Mouse (Mus musculus): ENCODE measurements around the gene Ubl3.

Gene Ubl3

DNA sequence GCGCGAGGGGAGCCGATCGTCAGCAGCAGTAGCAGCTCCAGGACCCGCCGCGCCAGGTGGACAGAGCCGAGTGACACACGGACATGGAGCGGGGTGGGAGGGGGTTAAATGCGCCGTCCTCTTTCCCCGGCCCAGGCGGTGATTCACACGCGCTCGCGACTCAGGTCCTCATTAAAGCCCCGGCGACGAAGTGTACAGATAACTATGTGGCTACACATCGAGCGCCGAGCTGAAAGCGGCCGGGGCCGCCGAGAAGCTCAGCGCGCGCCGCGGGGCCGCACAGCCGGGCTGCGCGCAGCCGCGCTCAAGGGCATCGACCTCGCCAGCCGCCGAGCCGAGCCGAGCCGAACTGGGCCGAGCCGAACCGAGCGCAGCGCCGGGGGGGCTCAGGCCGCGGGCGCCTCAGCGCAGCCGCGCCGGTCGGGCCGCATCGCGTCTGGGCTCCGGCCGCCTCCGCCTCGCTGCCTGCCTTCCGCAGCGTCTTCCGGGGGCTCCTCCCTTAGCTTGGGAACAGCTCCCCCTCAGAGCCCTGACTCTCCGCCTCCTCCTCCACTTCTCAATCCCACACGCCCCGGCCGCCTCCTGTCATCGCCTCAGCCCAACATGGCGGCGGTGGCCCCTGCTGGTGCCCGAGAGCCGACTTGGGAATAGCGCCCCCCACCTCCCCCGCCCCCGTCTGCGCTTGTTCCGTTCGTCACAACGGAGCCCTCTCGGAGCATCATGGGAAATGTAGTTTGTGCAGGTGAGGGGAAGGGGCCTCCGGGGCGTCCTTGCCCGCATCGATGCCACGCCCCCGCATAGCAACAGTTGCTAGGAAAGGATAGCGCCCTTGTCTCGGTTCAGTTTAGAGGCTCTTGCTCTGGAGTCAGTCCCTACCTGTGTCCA lies at the start of gene Ubl3:
Gene Ubl3, minus strand, starts transcription at position 603 of the 885 bp plus-strand sequence.
- peak; percentile 94 for DNase-seq

DNA sequence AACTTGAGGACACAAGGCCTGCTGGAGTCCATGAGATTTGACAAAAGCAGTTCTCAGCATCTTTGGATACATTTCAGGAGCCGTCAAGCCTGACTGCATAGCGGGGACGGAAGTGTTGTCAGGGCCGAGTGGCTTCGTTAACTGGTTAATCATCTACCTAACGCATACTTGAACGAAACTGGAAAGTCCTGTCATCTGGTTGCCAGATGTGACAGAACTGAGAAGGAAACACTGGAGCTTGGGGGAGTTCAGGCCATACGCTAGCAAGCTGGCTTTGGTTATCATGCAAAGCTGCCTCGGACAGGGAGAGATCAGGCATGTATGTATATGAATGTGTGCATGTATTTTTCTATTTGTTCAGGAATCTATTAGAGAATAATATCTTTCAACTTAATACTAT lies 45.8 kb upstream of the Ubl3 start:
- no peak for DNase-seq

DNA sequence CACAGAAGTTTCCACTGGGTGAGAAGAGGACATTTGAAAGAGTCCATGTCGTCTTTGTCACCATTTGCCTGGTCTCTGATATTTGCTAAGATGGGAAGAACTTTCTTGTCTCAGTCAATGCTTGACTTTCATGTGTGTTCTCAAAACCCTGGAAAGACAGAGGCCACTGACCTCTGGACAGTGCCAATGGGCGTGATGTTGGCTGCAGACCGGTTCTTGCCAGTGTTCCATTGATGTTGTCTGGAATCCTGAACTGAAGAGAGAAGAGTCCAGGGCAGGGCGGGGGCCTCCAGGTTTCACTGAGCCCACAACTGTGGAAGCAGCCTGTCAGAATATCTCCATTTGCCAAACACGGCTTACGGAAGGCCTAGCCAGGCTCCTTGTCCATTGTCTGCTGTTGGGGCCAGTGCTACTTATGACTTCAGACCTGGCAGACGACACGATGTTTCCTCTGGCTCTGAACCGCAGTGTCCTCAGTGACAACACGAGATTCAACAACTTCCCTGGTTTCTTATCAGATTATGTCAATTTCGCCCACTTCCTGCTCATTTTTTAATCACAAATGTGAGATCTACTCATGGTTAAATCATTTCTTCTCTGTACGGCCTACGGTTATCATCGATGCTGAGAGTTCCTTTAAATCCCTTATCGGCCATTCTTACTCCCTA lies 43.6 kb upstream of the Ubl3 start:
- DNase-seq: no peak

GRCm38 (mm10) chr5:148595459-148595751 lies 42.8 kb upstream of the Ubl3 start:
- DNase-seq: no peak

DNA sequence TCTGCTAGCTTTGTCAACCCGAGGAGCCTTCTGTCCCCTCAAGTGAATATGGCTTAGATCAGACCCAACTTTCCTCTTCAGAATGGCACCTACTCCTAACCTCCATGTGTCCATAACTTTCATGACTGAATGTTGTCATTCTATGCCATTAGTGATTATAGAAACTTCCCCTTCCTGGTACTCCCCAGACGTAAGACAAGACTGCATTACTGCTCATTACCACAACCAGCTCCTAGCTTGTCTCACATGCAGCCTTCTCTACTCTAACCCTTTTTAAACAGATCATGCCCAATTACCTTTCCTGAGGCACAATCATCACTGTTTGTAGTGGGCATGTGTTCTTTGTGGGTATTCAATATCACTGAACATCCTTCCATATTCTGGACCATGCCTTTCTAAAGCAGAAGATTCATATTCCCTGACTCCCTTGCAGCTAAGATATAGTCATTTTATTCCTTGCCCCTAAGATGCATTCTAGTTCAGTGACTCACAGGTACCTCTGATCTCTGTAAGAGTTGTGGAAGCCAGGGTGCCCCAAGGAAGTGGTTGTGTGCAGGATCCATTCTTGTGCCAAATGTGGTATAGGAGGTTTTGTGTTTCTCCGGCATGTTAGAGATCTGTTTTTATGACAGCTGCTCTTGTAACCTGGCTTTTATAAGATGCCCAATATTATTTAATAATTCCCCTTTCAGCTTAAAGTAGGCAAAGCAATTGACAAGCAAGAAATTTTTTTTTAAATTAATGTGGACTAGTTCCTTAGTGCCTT lies 42.3 kb upstream of the Ubl3 start:
- no peak for DNase-seq

DNA sequence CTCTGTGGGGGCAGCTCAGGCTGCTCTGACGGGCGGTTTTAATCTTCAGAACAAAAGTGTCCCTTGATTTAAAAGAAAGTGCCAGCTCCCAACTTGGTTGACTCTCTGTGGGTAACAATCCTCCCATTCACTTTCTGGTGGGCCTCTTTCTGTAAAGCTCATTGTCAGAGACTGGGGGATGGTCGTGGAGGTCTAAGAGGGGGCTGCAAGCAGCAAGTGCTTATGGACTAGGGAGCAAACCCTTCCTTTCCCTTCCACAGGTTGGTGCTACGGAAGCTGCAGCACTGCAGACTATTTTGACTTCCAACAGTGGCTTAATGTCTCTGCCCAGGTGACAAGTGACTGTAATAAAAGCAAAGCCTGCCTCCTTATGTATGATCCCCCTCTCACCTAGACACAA lies 41.0 kb upstream of the Ubl3 start:
- DNase-seq: no peak

DNA sequence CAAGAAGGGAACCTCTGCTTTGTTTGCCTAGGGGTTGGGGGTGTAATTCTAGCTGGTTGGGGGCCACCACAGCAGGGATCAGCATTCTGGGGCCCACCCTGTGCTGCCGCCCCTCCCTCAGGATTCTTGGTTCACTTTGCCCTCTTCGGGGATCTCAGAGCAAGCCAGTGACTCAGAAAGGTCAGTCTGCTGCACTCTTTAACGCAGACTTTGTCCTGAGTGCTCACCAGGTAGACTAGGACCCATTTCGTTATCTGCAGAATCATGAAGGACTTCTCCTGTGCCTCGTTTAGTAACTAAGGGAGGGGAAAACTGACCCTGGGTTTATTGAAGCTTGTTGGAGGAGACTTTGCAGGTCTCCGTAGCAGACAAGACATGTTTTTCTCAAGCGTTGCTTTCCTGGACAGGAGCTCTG lies 38.9 kb upstream of the Ubl3 start:
- DNase-seq: no peak

DNA sequence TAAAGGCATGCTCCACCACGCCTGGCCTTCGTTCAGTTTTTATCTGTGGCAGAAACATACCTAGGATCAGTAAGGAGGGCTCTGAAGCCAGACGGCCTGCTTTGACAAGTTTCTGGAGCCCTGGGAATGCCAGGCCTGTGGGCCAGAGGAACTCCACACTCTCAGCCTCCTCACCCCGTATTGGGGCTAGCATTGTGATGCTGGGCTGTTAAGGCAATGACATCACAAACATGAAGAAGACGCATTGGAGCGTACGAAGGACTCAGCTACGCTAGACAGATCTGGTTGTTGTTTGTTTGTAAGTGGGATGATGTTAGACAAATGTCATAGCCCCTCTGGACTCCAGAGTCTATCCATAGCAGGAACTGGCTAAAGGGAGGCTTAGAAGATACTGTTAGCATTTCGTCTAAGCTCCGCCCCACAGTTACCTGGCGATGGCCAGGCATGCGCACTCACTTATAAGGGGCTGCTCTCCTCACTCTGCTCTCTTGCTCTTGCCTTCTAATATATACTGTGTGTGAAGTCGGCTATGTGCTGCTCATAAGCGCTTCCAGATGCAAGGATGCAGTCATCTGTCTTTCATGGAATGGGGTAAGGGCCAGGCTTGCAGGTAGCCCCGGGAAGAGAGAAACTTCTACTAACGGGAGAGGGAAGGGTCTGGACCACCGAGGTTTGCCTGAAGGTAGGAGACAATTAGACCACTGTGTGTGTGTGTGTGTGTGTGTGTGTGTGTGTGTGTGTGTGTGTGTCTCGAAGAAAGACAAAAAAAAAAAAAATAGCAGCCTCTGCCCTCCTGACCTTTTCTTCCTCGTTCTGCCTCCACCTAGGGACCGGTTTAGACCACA lies 38.2 kb upstream of the Ubl3 start:
- DNase-seq: no peak

- DNase-seq: no peak
Observed at GRCm38 (mm10) chr5:148588987-148589386, 36.4 kb upstream of the Ubl3 start.

DNA sequence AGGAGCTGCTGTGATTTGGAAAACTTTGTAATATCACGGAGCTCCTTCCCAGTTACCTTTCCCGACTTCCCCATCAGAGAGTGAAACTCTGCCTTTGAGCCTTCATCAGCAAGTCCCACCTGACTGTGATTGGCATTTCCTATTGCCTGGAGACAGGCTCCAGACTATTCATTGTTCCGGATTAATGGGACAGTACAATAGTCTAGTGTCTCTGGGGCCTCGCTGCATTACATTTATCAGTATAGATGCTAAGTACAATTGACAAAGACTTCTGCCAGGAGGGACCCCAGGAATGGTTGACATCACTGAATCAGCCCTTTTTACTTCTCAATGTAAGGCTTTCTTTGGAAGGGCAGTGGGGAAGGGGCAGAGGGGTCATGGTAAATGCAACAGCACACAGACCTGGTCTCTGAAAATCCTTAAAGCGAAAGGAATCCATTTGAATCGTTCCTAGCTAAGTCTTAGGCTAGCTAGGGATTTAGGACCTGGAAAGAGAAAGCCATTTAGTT lies 35.6 kb upstream of the Ubl3 start:
- DNase-seq: no peak

DNA sequence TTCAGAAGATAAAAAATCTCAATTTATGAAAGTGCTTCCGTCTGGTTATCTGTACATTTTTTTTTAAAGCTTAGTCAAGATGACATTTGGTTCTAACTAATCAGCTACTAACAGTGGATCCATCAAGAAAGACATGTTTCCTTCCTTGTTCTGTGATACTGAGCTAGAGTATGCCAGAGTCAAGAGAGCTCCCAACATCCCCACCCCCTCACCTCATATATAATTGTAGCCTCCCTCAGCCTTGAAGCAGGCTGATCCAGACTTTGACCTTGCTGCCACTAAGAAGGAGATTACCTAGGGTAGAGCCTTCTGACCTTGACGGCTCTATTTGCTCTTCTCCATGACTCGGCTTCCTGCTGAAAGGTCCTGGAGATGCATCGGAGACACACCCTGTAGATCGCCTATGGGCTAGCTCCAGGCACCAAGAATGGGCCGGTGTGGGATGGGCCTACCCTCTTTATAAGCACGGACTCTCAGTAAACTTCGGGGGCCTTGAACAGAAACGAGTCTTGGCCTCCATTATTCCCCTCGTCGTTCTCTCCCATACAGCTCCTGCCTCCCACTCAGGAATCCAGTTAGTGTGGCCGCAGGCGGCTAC lies 27.9 kb upstream of the Ubl3 start:
- no peak for DNase-seq

DNA sequence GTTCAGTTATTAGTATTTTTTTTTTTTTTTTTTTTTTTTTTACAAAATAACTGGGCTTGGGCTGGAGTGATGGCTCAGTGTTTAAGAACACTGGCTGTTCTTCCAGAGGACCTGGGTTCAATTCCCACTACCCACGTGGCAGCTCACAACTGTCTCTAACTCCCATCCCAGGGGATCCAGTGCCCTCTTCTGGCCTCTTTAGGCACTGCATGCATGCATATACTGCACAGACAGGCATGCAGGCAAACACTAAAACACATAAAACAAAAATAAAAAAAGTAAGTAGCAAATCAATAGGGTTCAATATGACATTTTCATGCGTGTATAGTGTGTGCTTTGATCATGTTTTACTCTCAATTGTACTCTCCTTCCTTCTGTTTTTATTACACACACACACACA lies 26.6 kb upstream of the Ubl3 start:
- no peak for DNase-seq

GRCm38 (mm10) chr5:148578353-148578752 lies 25.8 kb upstream of the Ubl3 start:
- DNase-seq: no peak

DNA sequence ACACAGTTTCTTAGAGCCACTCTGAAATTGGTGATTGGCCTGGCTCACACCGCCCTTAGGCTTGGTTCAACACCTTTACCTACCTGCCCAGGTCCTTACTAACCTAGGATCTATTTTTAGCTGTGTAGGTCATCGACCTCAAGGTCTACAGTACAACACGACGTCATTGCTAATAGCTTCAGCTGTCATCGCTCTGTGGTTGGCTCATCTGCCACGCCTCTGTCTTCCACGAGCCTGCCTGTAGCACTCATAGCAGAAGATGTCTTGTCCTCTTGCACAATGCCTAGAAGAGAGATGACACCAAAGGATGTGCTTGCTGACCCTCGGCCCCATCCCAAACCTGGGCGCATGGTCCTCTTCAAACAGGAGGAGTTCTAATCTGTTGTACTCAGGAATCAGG lies 24.7 kb upstream of the Ubl3 start:
- DNase-seq: no peak

GRCm38 (mm10) chr5:148575163-148575562 lies 22.6 kb upstream of the Ubl3 start:
- no peak for DNase-seq

GRCm38 (mm10) chr5:148572676-148573075 lies 20.1 kb upstream of the Ubl3 start:
- DNase-seq: no peak

- no peak for DNase-seq
Observed at GRCm38 (mm10) chr5:148570571-148571304, 18.1 kb upstream of the Ubl3 start.

DNA sequence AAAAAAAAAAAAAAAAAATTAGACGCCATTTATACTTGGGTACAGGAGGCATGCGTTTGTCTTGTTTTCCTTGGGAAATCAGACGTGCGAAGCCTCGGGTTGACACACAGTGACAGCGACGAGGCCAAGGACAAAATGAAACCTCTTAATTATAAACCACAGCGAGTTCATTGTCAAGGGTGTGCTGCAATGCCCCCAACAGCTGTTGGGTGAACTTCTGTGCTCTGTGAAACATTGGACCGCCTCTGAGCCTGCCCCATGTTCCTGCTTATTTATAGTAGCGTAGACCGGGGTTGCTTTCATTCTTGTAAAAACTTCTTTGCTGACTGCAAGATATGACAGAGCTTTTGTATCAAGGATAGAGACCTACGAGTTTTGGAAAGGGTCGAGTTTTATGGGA lies 16.9 kb upstream of the Ubl3 start:
- no peak for DNase-seq

DNA sequence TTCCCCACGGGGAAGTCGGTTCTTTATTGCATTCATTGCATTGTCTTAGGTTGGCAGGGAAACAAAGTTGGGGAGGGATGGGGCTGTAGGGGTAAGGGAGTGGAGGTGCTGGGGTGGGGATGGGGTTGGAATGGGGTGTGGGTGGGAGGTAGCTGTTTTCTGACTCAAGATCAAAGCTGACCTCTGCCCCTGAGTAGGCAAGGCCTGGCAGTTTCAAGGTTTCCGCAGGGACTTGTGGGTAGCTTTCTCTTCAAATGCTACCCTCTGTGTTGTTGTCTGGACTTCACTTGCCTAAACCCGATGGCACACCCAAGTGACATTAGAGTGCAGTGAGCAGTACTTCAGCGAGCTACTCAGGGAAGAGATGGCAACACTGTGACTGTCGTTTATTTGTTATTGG lies 13.0 kb upstream of the Ubl3 start:
- no peak for DNase-seq

- DNase-seq: no peak
Observed at GRCm38 (mm10) chr5:148564073-148564472, 11.5 kb upstream of the Ubl3 start.

- no peak for DNase-seq
Observed at GRCm38 (mm10) chr5:148563281-148563680, 10.7 kb upstream of the Ubl3 start.

All from cerebellum, postnatal 25 days (tissue).